Mouse (Mus musculus) liver, postnatal 0 days (tissue): ENCODE measurements around the gene Nr2f1.

Experiments
- CTCF ChIP-seq: sonication (generic); IDR thresholded peaks from 2 replicates; pipeline ENCODE4 v1.5.1; 2016; ENCODE audit warnings: antibody characterized with exemption, low read depth
- EP300 ChIP-seq: IDR thresholded peaks from 2 replicates; pipeline ENCODE4 v1.6.1; 2016; ENCODE audit warnings: antibody characterized with exemption, low read depth, mild to moderate bottlenecking

DNA sequence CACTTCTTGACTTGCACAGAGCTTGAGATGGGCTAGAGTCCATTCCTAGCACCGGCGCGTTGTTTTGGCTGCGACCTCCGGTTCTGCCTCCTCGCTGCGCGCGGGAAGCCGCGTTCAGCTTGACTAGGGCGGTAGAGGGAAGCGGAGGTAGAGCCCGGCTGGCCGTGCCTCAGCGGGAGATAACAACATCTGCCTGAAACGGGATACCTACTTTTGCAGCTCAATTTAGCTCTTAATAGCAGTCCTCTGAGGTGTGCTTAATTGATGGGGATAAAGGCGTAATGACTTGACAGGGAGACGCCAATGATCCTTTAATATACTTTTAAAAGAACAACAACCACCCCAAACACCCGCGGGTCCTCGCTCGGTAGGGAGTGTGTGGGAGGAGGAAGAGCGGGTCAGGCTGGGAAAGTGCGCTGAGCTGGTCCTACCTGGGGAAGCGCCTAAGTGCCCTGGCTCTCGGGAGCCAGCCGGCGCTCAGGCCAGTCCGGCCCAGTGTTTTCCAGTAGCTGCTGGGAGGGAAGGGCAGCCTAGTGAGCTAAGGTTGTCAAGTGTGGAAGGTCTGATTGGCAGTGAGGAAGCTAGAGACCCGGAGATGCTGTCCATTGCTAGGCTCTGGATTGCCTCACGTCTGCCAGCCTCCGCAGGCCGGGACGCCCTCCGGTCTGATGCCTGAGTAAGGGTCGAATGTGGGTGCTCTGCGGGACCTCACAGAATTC, 10.6 kb upstream of the Nr2f1 start:
- TF ChIP-seq CTCF (no peak), EP300 (no peak)
